Mouse (Mus musculus) inflammation-experienced regulatory T-cells (primary cell): ENCODE results near the gene AF366264. TPM values are rescaled to one million over a fixed set of nuclear protein-coding genes. Genes with fewer than 3 reads are reported as not detected.

Experiments used
- polyA plus RNA-seq, 2 experiments: library from polyadenylated mRNA; unstranded; fragments of 100-300 nt; shearing (Covaris generic); gene quantifications; one replicate each; pipeline ENCODE4 v1.2.1; 2017

AF366264 gene
- under 1 TPM in 1 of 2 experiments, not detected in 1; 0.59 TPM for polyA plus RNA-seq

DNA sequence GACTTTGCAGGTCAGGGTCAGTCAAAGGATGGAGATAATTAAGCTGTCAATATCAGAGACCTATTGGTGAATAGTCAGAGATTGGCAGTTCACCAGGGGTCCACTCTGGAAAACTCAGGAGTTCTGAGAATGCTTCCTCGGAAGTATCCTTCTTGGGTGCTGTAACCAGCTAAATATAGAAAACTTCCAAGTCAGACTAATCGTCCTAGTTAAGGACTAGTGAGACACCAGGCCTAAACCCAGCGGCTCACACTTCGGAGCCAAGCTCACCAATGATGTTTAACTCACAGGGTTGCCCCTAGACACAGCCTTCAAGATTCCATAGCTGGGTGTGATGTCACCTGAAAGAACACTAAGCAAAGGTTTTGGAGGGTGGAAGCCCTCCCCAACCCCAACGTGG is at the start of gene AF366264:
TSS of gene AF366264 (minus strand) at position 101 of the 400 bp plus-strand sequence.

DNA sequence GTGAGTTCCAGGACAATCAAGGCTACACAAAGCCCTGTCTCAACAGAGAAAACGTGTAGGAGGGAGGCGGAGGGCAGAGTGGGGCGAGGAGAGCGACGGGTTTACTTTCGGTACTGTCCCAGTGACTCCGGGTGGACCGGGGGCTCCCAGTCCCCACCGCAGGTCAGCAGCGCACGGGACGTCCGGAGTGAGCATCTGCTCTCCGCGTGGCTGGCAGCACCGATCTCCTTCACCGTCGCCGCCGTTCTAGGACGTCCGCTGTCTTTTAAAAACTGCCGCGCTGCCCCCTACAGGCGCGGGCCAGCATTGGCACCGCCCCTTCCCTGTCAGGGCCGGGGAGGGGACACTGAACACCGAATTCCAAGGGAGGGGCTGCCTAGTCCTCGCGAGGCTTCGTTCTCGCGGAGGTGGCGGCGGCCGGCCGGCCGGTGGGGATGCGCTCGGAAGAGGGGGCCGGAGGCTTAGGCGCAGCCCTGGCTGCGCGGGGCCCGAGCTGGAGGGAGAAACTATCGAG is 52.9 kb downstream of the AF366264 start, which contains the start of gene Upf3a:
TSS of gene Upf3a (plus strand) at position 366 of the 514 bp plus-strand sequence.

Other genes with a start within 250 kb of the AF366264 start
- gene Rasa3, start 160.8 kb downstream of the AF366264 start, polyA plus RNA-seq = 100 to 1,000 TPM; 155 to 280 TPM
- 1 to 10 TPM in 1 of 2 experiments, not detected in 1; 1.5 TPM for gene Cfap97d2, start 132.5 kb downstream of the AF366264 start, polyA plus RNA-seq
- gene Cdc16, start 80.7 kb downstream of the AF366264 start, polyA plus RNA-seq = 10 to 100 TPM; 54.8 to 61.7 TPM
- 10 to 100 TPM; 38.8 to 56.0 TPM for gene Upf3a, start 52.8 kb downstream of the AF366264 start, polyA plus RNA-seq
- 10 to 100 TPM; 30.7 to 41.8 TPM for gene Champ1, start 31.3 kb upstream of the AF366264 start, polyA plus RNA-seq
- 1 to 10 TPM; 1.0 to 3.5 TPM for gene Coprs, start 51.9 kb upstream of the AF366264 start, polyA plus RNA-seq